Mouse (Mus musculus) hindbrain, embryonic 11.5 days (tissue): ENCODE results near the gene Alkbh3. TPM values are rescaled to one million over a fixed set of nuclear protein-coding genes. Genes with fewer than 3 reads are reported as not detected.
A peak's percentile ranks its signal among the peaks of the same experiment; 100 is the strongest.

Experiments
- ATAC-seq: fragments of 200-750 bp; cut with Nextera tagmentation; 2 replicates; pipeline ENCODE4 v1.8.0; 2017; ENCODE audit warnings: mild to moderate bottlenecking, moderate TSS enrichment, moderate library complexity; ENCODE audit not compliant: low FRiP score
- DNase-seq: peaks from one replicate; pipeline ENCODE4 v3.0.0-alpha.2; 2015; ENCODE audit warnings: low spot score
- H3K27ac ChIP-seq: fragments of 300-500 bp; sonication (generic); 2 replicates; pipeline ENCODE4 v1.5.1; 2014; ENCODE audit warnings: mild to moderate bottlenecking, low read depth, low read length
- H3K27me3 ChIP-seq: fragments of 300-500 bp; sonication (generic); 2 replicates; pipeline ENCODE4 v1.6.1; 2014; ENCODE audit warnings: mild to moderate bottlenecking, low read length, moderate library complexity, mixed read lengths; ENCODE audit not compliant: control insufficient read depth, insufficient read depth
- H3K36me3 ChIP-seq: fragments of 300-500 bp; sonication (generic); 2 replicates; pipeline ENCODE4 v1.6.1; 2014; ENCODE audit warnings: mild to moderate bottlenecking, low read length, moderate library complexity, mixed read lengths; ENCODE audit not compliant: control insufficient read depth, insufficient read depth
- H3K4me1 ChIP-seq: fragments of 300-500 bp; sonication (generic); replicated peaks from 2 replicates; pipeline ENCODE4 v1.6.1; 2014; ENCODE audit warnings: low read length, mixed read lengths; ENCODE audit not compliant: control insufficient read depth, insufficient read depth
- H3K4me2 ChIP-seq: fragments of 300-500 bp; sonication (generic); replicated peaks from 2 replicates; pipeline ENCODE4 v1.6.1; 2014; ENCODE audit warnings: mild to moderate bottlenecking, low read depth, low read length
- H3K4me3 ChIP-seq: fragments of 300-500 bp; sonication (generic); 2 replicates; pipeline ENCODE4 v1.5.1; 2014; ENCODE audit warnings: low read depth, low read length
- H3K9ac ChIP-seq: fragments of 300-500 bp; sonication (generic); 2 replicates; pipeline ENCODE4 v1.6.1; 2014; ENCODE audit warnings: low read depth, low read length
- H3K9me3 ChIP-seq: fragments of 300-500 bp; sonication (generic); 2 replicates; pipeline ENCODE4 v1.6.1; 2016; ENCODE audit warnings: low read length; ENCODE audit not compliant: control insufficient read depth
- WGBS: fragments of 180-500 bp; shearing (Covaris S2); extraction: QIAGEN DNeasy Blood & Tissue Kit; methylation state at CpG from one replicate; pipeline ENCODE4 v1.1.7; 2014; 5-methylcytosine and 5-hydroxymethylcytosine counted together
- polyA plus RNA-seq: library from polyadenylated mRNA; unstranded; fragments of >200 nt; fragmentation: Nextera tagmentation; extraction: Ambion mirVana; gene quantifications from 2 replicates; pipeline ENCODE4 v1.2.1, GENCODE M21; 2014

Gene Alkbh3
- polyA plus RNA-seq, 1 experiment from 2014 or later = 51.9 TPM

- no peak for ATAC-seq
- peaks cover 31% of the 10 kb centered on the region for H3K27me3 ChIP-seq
These were observed 51.3 kb downstream of the Alkbh3 start for GRCm38 (mm10) chr2:93959346-93959745.

GRCm38 (mm10) chr2:93958216-93958615 is 52.4 kb downstream of the Alkbh3 start:
- Histone ChIP-seq H3K9ac (no peak overlapping the region), H3K36me3 (no peaks in the 10 kb centered on the region), H3K4me2 (no peak overlapping the region), H3K9me3 (no peaks in the 10 kb centered on the region), H3K27ac (no peak overlapping the region), H3K27me3 (peaks cover 36% of the 10 kb centered on the region), H3K4me1 (peaks cover 3% of the 10 kb centered on the region; the same call in 1 of the 2 replicates), H3K4me3 (no peak overlapping the region)
- WGBS = 60% methylated on average over 3 of the region's 3 CpGs
- DNase-seq (no peak), ATAC-seq (no peak)

More at GRCm38 (mm10) chr2:93959346-93959745, 51.3 kb downstream of the Alkbh3 start:
- H3K9ac ChIP-seq = no peak overlapping the region
- no peaks in the 10 kb centered on the region for H3K9me3 ChIP-seq
- 80% methylated on average over 8 of the region's 8 CpGs for WGBS
- H3K27ac ChIP-seq = no peak overlapping the region
- DNase-seq = no peak
- no peak overlapping the region for H3K4me2 ChIP-seq
- no peaks in the 10 kb centered on the region for H3K36me3 ChIP-seq
- H3K4me1 ChIP-seq = peaks cover 3% of the 10 kb centered on the region; the same call in 1 of the 2 replicates
- no peak overlapping the region for H3K4me3 ChIP-seq

- WGBS = 50% methylated on average over 8 of the region's 8 CpGs
- peaks cover 36% of the 10 kb centered on the region for H3K27me3 ChIP-seq
- no peak overlapping the region for H3K4me3 ChIP-seq
- no peaks in the 10 kb centered on the region for H3K9me3 ChIP-seq
- DNase-seq (no peak), ATAC-seq (no peak)
- no peak overlapping the region for H3K27ac ChIP-seq
- H3K9ac ChIP-seq = no peak overlapping the region
- no peaks in the 10 kb centered on the region for H3K36me3 ChIP-seq
- H3K4me2 ChIP-seq = no peak overlapping the region
- H3K4me1 ChIP-seq = peaks cover 3% of the 10 kb centered on the region; the same call in 1 of the 2 replicates
These were observed 52.8 kb downstream of the Alkbh3 start for GRCm38 (mm10) chr2:93957785-93958175.

GRCm38 (mm10) chr2:93956908-93957784 is 53.5 kb downstream of the Alkbh3 start, which contains the start of gene Gm13889:
Gene Gm13889, minus strand, starts transcription at chr2:93957201.
- DNase-seq = peak; percentile 67
- H3K9me3 ChIP-seq = no peaks in the 10 kb centered on the region
- ATAC-seq = peak; percentile 63
- H3K4me2 ChIP-seq = peak within 1 kb of the TSS; percentile 99
- peak within 1 kb of the TSS; percentile 58 for H3K4me3 ChIP-seq
- peaks cover 36% of the 10 kb centered on the region for H3K27me3 ChIP-seq
- 0 out of 2 replicates have a peak within 1 kb of the TSS, but pooled peaks have one; percentile 17 for H3K27ac ChIP-seq
- peak within 1 kb of the TSS; percentile 58 for H3K9ac ChIP-seq
- WGBS = 5% methylated on average over 41 of the region's 62 CpGs
- H3K36me3 ChIP-seq = no peaks in the 10 kb centered on the region
- peaks cover 3% of the 10 kb centered on the region; the same call in 1 of the 2 replicates for H3K4me1 ChIP-seq

GRCm38 (mm10) chr2:93956331-93956801 is 54.2 kb downstream of the Alkbh3 start:
- Histone ChIP-seq H3K4me2 (peak overlapping the region; percentile 99), H3K4me3 (peak overlapping the region; percentile 58), H3K36me3 (no peaks in the 10 kb centered on the region), H3K9ac (peak overlapping the region; percentile 58), H3K27me3 (peaks cover 36% of the 10 kb centered on the region), H3K27ac (0 out of 2 replicates have a peak overlapping the region, but pooled peaks have one; percentile 17), H3K9me3 (no peaks in the 10 kb centered on the region), H3K4me1 (peaks cover 3% of the 10 kb centered on the region; the same call in 1 of the 2 replicates)
- DNase-seq = peak; percentile 73
- 0% methylated on average over 44 of the region's 44 CpGs for WGBS
- peak; percentile 63 for ATAC-seq

GRCm38 (mm10) chr2:93955886-93956285 is 54.7 kb downstream of the Alkbh3 start:
- Histone ChIP-seq H3K9me3 (no peaks in the 10 kb centered on the region), H3K4me3 (peak overlapping the region; percentile 58), H3K27ac (no peak overlapping the region), H3K9ac (peak overlapping the region; percentile 58), H3K27me3 (peaks cover 36% of the 10 kb centered on the region), H3K4me2 (peak overlapping the region; percentile 99), H3K36me3 (no peaks in the 10 kb centered on the region), H3K4me1 (peaks cover 3% of the 10 kb centered on the region; the same call in 1 of the 2 replicates)
- peak; percentile 32 for ATAC-seq
- no peak for DNase-seq
- WGBS = under 1% methylated on average over 31 of the region's 31 CpGs

- under 1% methylated on average over 32 of the region's 32 CpGs for WGBS
- H3K27ac ChIP-seq = no peak overlapping the region
- H3K4me3 ChIP-seq = peak overlapping the region; percentile 58
- H3K9me3 ChIP-seq = no peaks in the 10 kb centered on the region
- peaks cover 36% of the 10 kb centered on the region for H3K27me3 ChIP-seq
- DNase-seq (peak; percentile 55), ATAC-seq (no peak)
- peaks cover 3% of the 10 kb centered on the region; the same call in 1 of the 2 replicates for H3K4me1 ChIP-seq
- peak overlapping the region; percentile 32; the same call in 1 of the 2 replicates for H3K9ac ChIP-seq
- peak overlapping the region; percentile 99 for H3K4me2 ChIP-seq
- no peaks in the 10 kb centered on the region for H3K36me3 ChIP-seq
These were observed 55.6 kb downstream of the Alkbh3 start for GRCm38 (mm10) chr2:93954781-93955578.

GRCm38 (mm10) chr2:93953726-93954125 is 56.9 kb downstream of the Alkbh3 start:
- WGBS = 87% methylated on average over 9 of the region's 9 CpGs
- Histone ChIP-seq H3K4me2 (no peak overlapping the region), H3K27me3 (peaks cover 36% of the 10 kb centered on the region)

More at GRCm38 (mm10) chr2:93953726-93954125, 56.9 kb downstream of the Alkbh3 start:
- Histone ChIP-seq H3K4me3 (no peak overlapping the region), H3K36me3 (no peaks in the 10 kb centered on the region), H3K4me1 (peaks cover 3% of the 10 kb centered on the region; the same call in 1 of the 2 replicates), H3K9ac (no peak overlapping the region), H3K9me3 (no peaks in the 10 kb centered on the region), H3K27ac (no peak overlapping the region)
- DNase-seq = no peak
- ATAC-seq = no peak
